Mouse (Mus musculus): ENCODE results near the gene Gm5294. TPM values are rescaled to one million over a fixed set of nuclear protein-coding genes. Genes with fewer than 3 reads are reported as not detected.

Gm5294 gene
- polyA plus RNA-seq, 1 experiment, result not detected

DNA sequence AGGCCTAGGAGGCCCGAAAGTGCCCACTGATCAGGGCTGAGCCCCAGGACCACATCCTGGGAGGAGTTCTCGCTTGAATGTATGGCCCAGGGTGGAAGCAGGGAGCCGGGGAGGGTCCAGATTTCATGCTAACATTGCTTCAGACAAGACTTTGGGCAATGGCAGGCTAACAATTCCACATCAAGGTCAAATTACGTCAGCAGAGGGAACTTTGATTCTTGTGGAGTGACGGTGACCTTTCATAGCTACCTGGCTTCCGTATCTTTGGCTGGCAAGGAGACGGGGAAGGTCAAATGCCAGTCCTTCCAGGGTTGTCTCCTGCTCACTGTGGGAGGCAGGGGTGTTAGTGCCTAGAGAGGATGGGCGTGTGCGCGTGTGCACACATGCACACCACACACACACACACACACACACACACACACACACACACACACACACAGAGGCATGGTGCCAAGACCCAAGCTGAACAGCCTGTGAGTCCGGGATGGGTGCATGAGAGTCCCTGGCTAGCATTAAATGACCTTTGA lies 28.9 kb upstream of the Gm5294 start:
- Histone ChIP-seq H3K4me1 (ENCODE audit: control insufficient read depth, insufficient read depth, low read length) (no peaks in the 10 kb centered on the region), H3K4me3 (ENCODE audit: insufficient read depth, low read length) (no peak overlapping the region), H3K27ac (ENCODE audit: insufficient read depth, low read length) (no peak overlapping the region)
- TF ChIP-seq POLR2A (IDR thresholded peaks at IDR 0.05; ENCODE audit: low read depth, low read length) (no peak), CTCF (IDR thresholded peaks at IDR 0.05; ENCODE audit: borderline replicate concordance, insufficient read depth, low read length) (no peak)

DNA sequence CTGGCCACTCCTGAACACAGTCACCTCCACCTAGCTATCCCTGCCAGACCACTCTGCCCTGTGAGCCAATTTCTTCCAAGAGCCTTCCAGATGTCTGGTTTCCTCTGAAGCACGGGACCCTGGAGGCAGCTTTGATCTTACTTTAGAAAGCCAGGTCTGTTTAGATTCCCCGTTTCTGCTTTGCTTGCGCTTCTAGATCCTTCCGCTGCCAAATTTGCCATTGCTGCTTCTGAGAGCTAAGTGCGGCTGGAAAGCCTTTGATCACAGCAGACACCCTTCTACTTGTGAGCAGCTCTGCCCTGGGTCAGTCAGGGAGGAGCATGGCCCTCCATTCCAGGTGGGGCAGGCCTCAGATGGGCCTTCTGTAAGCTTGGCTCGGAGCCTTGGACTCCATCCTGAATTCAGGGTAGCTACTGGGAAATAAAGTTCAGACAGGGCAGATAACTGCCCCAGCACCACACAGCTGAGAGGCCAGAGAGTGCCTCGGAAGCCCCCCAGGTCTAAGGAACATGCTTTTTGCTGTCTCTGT lies 18.2 kb upstream of the Gm5294 start:
- no peak for TF ChIP-seq POLR2A (IDR thresholded peaks at IDR 0.05; ENCODE audit: low read depth, low read length)
- no peak for TF ChIP-seq CTCF (IDR thresholded peaks at IDR 0.05; ENCODE audit: borderline replicate concordance, insufficient read depth, low read length)
- Histone ChIP-seq H3K4me3 (ENCODE audit: insufficient read depth, low read length) (no peak overlapping the region), H3K27ac (ENCODE audit: insufficient read depth, low read length) (no peak overlapping the region), H3K4me1 (ENCODE audit: control insufficient read depth, insufficient read depth, low read length) (no peaks in the 10 kb centered on the region)

DNA sequence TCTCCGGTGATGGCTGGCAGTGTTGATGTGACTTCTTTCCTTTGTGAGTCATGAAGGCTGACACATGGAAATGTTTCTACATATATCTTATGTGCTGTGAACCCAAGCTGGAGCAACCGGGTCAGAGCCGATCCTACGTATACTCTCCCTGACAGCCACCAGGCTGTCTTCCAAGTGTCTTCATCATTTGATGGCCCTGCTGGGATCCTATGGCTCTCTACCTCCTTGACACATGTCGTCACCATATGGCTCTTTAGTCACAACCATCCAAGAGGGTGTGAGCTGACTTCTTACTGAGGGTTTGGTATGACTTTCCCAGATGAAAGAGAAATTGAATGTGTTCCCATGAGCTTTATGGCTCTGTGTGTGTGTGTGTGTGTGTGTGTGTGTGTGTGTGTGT lies 15.6 kb upstream of the Gm5294 start:
- no peak overlapping the region for H3K4me3 ChIP-seq (ENCODE audit: insufficient read depth, low read length)
- no peaks in the 10 kb centered on the region for H3K4me1 ChIP-seq (ENCODE audit: control insufficient read depth, insufficient read depth, low read length)
- no peak for TF ChIP-seq CTCF (IDR thresholded peaks at IDR 0.05; ENCODE audit: borderline replicate concordance, insufficient read depth, low read length)
- no peak for TF ChIP-seq POLR2A (IDR thresholded peaks at IDR 0.05; ENCODE audit: low read depth, low read length)
- no peak overlapping the region for H3K27ac ChIP-seq (ENCODE audit: insufficient read depth, low read length)

DNA sequence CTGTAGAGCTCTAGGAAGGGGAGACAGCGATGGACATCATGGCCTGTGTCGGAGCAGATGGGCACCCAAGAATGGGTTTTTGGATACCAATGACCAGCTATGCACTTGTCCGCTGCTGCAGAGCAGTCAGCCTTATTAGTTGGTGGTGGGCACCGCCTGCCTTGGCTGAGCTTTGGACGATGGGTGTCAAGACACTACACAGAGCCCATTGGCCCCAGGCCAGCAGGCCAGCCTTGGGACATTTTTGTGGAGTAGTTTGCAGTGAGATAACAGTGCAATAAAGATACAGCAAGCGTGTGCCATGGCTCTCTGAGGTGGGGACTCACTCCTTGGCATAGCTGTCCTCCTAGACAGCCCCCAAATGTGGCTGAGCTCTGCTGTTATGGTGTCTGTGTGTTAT lies 10.1 kb upstream of the Gm5294 start:
- no peaks in the 10 kb centered on the region for H3K4me1 ChIP-seq (ENCODE audit: control insufficient read depth, insufficient read depth, low read length)
- H3K4me3 ChIP-seq (ENCODE audit: insufficient read depth, low read length), result no peak overlapping the region
- TF ChIP-seq POLR2A (IDR thresholded peaks at IDR 0.05; ENCODE audit: low read depth, low read length) (no peak), CTCF (IDR thresholded peaks at IDR 0.05; ENCODE audit: borderline replicate concordance, insufficient read depth, low read length) (no peak)
- no peak overlapping the region for H3K27ac ChIP-seq (ENCODE audit: insufficient read depth, low read length)

DNA sequence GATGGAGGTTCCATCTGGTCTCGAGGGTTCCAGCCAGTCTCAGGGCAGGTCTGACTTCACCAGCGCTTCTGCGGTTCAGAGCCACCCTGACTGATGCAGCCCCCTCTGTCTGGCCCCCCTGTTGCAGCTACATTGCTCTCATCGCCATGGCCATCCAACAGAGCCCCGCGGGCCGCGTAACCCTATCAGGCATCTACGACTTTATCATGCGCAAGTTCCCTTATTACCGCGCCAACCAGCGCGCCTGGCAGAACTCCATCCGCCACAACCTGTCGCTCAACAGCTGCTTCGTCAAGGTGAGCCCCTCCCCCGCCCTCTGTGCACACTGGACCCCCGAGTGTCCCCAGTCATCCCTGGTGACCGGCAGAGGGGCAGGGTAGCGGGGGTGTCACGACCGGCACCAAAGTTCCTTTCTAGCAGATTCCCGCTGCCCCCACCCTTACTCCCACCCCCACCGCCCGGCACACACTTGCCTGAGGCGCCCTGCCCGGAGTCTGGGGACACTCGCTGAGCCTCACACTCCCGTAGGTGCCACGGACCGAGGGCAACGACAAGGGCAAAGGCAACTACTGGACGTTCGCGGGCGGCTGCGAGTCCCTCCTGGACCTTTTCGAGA lies 945 bp downstream of the Gm5294 start:
- TF ChIP-seq POLR2A (IDR thresholded peaks at IDR 0.05; ENCODE audit: low read depth, low read length) (no peak), CTCF (IDR thresholded peaks at IDR 0.05; ENCODE audit: borderline replicate concordance, insufficient read depth, low read length) (no peak)
- no peaks in the 10 kb centered on the region for H3K4me1 ChIP-seq (ENCODE audit: control insufficient read depth, insufficient read depth, low read length)
- H3K4me3 ChIP-seq (ENCODE audit: insufficient read depth, low read length), result no peak overlapping the region
- no peak overlapping the region for H3K27ac ChIP-seq (ENCODE audit: insufficient read depth, low read length)

DNA sequence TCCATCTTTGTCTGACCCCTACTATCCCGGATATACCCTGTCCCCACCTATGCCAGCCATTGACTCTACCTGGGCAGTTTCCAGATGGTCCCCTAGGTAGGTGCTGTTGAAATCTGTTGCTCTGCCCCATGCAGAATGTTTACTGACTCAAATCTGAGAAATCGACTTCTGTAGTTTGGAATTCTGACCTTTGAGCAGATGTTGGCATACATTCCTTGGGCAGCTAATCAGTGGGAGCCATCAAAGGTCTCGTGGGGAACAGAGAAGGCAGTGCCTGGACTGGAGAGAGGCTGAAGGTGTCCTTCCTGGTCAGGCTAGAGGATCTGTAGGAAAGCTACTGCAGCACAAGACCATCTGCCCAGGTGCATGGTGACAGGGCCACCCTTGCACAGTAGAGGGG lies 5.2 kb downstream of the Gm5294 start:
- no peak overlapping the region for H3K4me3 ChIP-seq (ENCODE audit: insufficient read depth, low read length)
- no peak overlapping the region for H3K27ac ChIP-seq (ENCODE audit: insufficient read depth, low read length)
- TF ChIP-seq CTCF (IDR thresholded peaks at IDR 0.05; ENCODE audit: borderline replicate concordance, insufficient read depth, low read length) (no peak), POLR2A (IDR thresholded peaks at IDR 0.05; ENCODE audit: low read depth, low read length) (no peak)
- H3K4me1 ChIP-seq (ENCODE audit: control insufficient read depth, insufficient read depth, low read length), result no peaks in the 10 kb centered on the region

DNA sequence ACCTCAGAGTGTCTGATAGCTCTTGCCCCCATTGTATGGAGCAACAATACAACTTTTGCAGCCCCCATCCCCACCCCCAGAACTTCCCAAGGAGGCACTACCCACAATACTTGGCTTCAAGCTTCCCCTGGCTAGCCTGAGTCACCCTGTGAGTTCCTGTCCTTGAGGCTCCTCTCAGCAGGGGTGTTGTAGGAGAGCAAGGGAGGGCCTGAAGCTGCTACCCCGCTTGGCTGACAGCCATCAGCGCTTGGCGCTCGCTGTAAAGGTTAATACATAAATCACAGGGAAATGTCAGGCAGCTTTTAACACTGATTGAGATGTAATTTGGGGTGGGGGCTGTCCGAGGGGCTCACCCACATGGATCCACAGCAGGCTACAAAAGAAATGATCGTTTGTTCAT lies 13.5 kb downstream of the Gm5294 start:
- Histone ChIP-seq H3K4me3 (ENCODE audit: insufficient read depth, low read length) (no peak overlapping the region), H3K27ac (ENCODE audit: insufficient read depth, low read length) (no peak overlapping the region), H3K4me1 (ENCODE audit: control insufficient read depth, insufficient read depth, low read length) (no peaks in the 10 kb centered on the region)
- TF ChIP-seq CTCF (IDR thresholded peaks at IDR 0.05; ENCODE audit: borderline replicate concordance, insufficient read depth, low read length) (no peak), POLR2A (IDR thresholded peaks at IDR 0.05; ENCODE audit: low read depth, low read length) (no peak)

DNA sequence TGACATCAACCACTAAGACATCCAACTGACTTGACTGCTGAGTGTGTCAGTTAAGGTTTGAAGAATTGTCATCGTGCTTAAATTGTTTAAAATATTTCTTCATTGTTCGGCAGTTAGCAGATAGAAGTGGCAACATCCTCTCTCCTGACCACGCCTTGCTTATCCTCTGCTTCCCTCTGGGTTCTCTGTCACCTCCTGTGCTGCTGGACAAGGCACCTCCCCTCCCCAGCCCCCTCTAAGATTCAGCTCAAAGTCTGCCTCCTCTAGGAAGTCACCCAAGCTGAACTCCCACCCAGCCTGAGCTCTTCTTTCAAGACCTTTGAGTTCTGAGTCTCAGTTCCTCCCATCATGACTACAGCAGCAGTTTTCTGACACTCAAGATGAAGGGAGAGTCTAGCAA lies 15.0 kb downstream of the Gm5294 start:
- no peak overlapping the region for H3K27ac ChIP-seq (ENCODE audit: insufficient read depth, low read length)
- no peaks in the 10 kb centered on the region for H3K4me1 ChIP-seq (ENCODE audit: control insufficient read depth, insufficient read depth, low read length)
- TF ChIP-seq POLR2A (IDR thresholded peaks at IDR 0.05; ENCODE audit: low read depth, low read length), result no peak
- TF ChIP-seq CTCF (IDR thresholded peaks at IDR 0.05; ENCODE audit: borderline replicate concordance, insufficient read depth, low read length), result no peak
- no peak overlapping the region for H3K4me3 ChIP-seq (ENCODE audit: insufficient read depth, low read length)

DNA sequence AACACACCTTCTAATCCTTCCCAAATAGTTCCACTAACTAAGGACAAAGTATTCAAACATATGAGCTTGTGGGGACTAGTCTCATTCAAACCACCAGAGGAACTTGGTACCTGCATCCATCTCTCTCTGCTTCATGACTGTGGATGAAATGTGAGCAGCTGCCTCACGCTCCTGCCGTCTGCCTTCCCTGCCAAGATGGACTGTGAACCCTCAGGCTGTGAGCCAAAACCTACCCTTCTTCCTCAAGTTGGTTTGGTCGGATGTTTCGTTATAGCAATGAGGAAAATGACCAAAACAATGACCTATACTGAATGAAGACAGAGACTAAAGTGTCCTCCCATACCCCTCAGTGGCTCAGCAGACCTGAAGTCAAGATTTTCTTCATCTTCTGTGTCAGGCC lies 21.1 kb downstream of the Gm5294 start:
- Histone ChIP-seq H3K27ac (ENCODE audit: insufficient read depth, low read length) (no peak overlapping the region), H3K4me3 (ENCODE audit: insufficient read depth, low read length) (no peak overlapping the region), H3K4me1 (ENCODE audit: control insufficient read depth, insufficient read depth, low read length) (no peaks in the 10 kb centered on the region)
- no peak for TF ChIP-seq POLR2A (IDR thresholded peaks at IDR 0.05; ENCODE audit: low read depth, low read length)
- TF ChIP-seq CTCF (IDR thresholded peaks at IDR 0.05; ENCODE audit: borderline replicate concordance, insufficient read depth, low read length), result no peak

DNA sequence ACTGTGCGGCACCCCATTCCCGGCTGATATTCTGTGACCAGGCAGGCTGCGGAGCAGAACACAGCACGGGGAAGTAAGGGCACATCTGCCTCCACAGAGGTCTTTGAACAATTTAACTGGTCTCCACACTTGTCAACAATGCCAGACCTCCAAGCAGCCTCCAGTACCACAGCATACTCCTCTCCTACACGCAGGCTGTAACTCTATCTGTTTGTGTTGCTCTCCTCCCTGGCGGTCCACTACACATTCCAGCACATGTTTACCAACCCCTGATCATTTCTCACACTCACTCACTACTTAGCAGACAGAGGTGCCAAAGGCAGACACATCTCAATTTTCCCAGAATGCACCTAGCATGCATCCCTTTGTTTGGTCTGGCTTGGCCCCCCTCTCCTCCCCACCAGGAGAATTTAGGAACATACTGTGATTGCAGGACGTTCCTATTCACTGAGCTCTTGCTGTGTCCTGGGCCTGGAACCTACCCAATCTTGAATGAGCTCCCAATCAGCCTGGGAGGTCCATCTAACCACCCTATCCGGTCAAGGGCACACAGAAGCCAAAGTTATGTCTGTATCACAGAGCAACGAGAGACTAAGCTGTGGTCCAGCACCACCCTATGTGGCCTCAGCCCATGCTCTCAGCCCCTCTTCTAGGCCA lies 23.4 kb downstream of the Gm5294 start:
- H3K4me1 ChIP-seq (ENCODE audit: control insufficient read depth, insufficient read depth, low read length), result no peaks in the 10 kb centered on the region
- no peak overlapping the region for H3K4me3 ChIP-seq (ENCODE audit: insufficient read depth, low read length)
- no peak overlapping the region for H3K27ac ChIP-seq (ENCODE audit: insufficient read depth, low read length)
- TF ChIP-seq CTCF (IDR thresholded peaks at IDR 0.05; ENCODE audit: borderline replicate concordance, insufficient read depth, low read length), result no peak
- TF ChIP-seq POLR2A (IDR thresholded peaks at IDR 0.05; ENCODE audit: low read depth, low read length), result no peak
